Mouse (Mus musculus): Measurements from ENCODE around the gene Smim6. TPM values are rescaled to one million over a fixed set of nuclear protein-coding genes. Genes with fewer than 3 reads are reported as not detected.

Gene Smim6
- polyA plus RNA-seq (2012; rRNA removed) = 41.7 and 44.8 TPM in 2 replicates

DNA sequence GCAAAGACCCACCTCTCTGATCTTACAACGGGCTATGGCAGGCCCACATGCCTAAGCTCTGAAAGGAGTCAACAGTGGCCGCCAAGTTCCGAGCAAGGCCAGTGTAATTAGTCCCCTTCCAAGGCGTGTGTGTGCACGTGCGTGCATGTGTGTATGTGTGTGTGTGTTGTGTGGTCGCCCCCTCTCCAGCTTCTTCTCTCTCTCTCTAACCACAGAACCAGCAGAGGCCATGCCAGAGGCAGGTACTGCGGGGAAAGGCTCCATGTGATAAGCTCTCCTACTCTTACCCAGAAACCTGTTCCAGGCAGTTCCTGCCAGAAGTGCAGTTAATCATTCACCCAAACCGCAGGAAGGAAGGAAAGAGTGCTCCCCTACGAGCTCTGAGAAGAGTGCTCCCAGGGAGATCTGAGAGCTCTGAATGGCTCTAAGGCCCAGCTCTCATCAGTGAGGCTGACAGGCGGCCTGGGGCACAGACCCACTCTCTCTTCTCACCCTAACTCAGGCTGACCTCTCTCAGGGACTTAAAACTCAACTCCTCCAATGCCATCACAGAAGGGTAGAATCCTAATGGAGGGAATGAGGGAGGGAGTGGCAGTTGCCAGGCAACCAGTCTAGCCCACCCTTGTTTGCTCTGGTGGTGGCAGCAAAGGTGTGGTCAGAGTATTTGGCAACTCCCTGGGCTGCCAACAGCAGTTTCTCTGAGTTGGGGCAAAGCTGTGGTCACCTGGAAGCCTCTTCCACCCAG lies at the start of gene Smim6:
Gene Smim6, plus strand, starts transcription at position 386 of the 745 bp plus-strand sequence.

DNA sequence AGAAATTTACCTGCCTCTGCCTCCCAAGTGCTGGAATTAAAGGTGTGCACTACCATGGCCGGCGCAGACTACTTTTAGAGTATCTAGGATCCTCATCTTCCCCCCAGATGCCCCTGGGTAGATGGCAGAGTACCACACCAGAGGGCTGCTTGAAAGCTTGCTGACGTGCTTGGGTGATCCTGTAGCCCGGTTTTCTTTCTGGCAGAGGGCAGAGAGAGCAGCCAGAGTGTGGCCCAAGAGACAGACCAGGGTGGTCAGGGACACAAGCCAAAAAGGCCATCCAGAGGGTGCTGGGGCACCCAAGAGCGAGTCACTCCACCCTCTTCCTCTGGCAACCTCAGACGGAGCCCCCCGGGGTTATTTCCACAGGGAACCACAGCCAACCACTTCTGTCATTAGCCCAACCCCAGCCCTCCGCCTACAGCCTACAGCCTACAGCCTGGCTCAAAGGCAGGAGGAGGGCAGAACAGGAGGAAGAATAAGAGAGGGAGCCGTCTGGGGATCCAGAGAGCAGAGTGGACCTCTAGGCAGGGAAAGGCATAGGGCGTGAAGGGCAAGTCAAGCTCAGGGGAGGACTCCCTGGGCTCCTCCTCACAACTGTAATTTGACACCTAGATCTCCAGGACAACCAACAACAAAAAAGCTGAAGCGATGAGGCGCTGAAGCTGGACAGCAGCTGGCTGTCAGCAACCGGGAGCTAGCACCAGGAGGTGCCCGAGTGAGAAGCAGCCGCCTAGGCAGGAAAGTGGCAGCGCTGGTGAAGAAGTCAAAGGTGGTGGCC lies 12.1 kb upstream of the Smim6 start, which contains the start of gene Smim5:
Gene Smim5, plus strand, starts transcription at position 481 of the 781 bp plus-strand sequence.

DNA sequence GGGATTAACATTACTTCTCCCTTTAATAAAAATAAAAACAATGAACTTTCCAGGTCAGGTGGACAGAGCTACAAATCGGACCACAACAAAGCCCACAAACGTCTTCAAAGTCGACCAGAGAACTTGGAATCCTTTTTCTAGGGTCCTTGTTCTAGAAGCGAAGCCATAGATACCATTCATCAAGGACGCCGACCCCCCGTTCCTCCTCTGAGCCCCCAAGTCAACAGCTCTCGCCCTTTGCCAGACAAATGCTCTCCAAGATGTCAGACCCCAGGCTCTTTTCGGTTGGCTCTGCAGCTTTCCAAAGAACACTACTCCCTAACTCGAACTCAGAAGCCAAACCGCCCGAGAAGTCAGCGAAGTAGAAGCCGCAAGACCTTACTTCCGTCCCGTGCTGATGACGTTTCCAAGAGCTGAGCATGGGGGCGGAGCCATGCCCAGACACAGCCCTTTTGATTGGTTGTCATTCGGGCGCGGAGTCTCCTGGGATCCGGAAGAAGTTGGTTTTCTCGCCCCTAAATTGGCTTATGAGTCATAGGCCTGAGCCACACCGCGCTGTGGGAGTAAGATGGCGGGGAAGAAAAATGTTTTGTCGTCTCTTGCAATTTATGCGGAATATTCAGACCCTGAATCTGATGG lies 21.4 kb downstream of the Smim6 start, which contains the start of the genes Sap30bp and Recql5:
Gene Sap30bp, plus strand, starts transcription at position 175 of the 639 bp plus-strand sequence.
Gene Recql5, minus strand, starts transcription at position 370 of the 639 bp plus-strand sequence.

Other genes with a start within 250 kb of the Smim6 start
- gene Grb2, start 203.4 kb upstream of the Smim6 start, polyA plus RNA-seq (2012; rRNA removed) = 41.4 and 42.7 TPM in 2 replicates
- 156 and 168 TPM in 2 replicates for gene Tmem94, start 146.6 kb upstream of the Smim6 start, polyA plus RNA-seq (2012; rRNA removed)
- gene Caskin2, start 98.4 kb upstream of the Smim6 start, polyA plus RNA-seq (2012; rRNA removed) = 85.6 and 103 TPM in 2 replicates
- 48.2 and 53.0 TPM in 2 replicates for gene Tsen54, start 97.3 kb upstream of the Smim6 start, polyA plus RNA-seq (2012; rRNA removed)
- 301 and 349 TPM in 2 replicates for gene Llgl2, start 88.0 kb upstream of the Smim6 start, polyA plus RNA-seq (2012; rRNA removed)
- 926 and 1,010 TPM in 2 replicates for gene Myo15b, start 53.6 kb upstream of the Smim6 start, polyA plus RNA-seq (2012; rRNA removed)
- 6.9 and 11.9 TPM in 2 replicates for gene Smim5, start 12.1 kb upstream of the Smim6 start, polyA plus RNA-seq (2012; rRNA removed)
- gene Sap30bp, start 21.3 kb downstream of the Smim6 start, polyA plus RNA-seq (2012; rRNA removed) = 22.2 and 24.5 TPM in 2 replicates
- gene Recql5, start 21.5 kb downstream of the Smim6 start, polyA plus RNA-seq (2012; rRNA removed) = 13.6 and 14.4 TPM in 2 replicates
- 98.9 and 117 TPM in 2 replicates for gene Itgb4, start 62.7 kb downstream of the Smim6 start, polyA plus RNA-seq (2012; rRNA removed)
- 43.0 and 47.7 TPM in 2 replicates for gene Galk1, start 100.7 kb downstream of the Smim6 start, polyA plus RNA-seq (2012; rRNA removed)
- 237 and 327 TPM in 2 replicates for gene H3f3b, start 115.9 kb downstream of the Smim6 start, polyA plus RNA-seq (2012; rRNA removed)
- 27.9 and 33.1 TPM in 2 replicates for gene Unk, start 118.3 kb downstream of the Smim6 start, polyA plus RNA-seq (2012; rRNA removed)
- gene Unc13d, start 165.9 kb downstream of the Smim6 start, polyA plus RNA-seq (2012; rRNA removed) = 11.2 and 12.9 TPM in 2 replicates
- gene Wbp2, start 175.0 kb downstream of the Smim6 start, polyA plus RNA-seq (2012; rRNA removed) = 158 and 189 TPM in 2 replicates
- 48.3 and 54.4 TPM in 2 replicates for gene Trim47, start 215.2 kb downstream of the Smim6 start, polyA plus RNA-seq (2012; rRNA removed)
- 14.0 and 14.8 TPM in 2 replicates for gene Trim65, start 219.1 kb downstream of the Smim6 start, polyA plus RNA-seq (2012; rRNA removed)
- 51.1 and 52.2 TPM in 2 replicates for gene Mrpl38, start 226.9 kb downstream of the Smim6 start, polyA plus RNA-seq (2012; rRNA removed)

All from colon, adult 2 months (tissue).